Mouse (Mus musculus) kidney, embryonic 15.5 days (tissue): ENCODE data around the gene Hoxc11. TPM values are rescaled to one million over a fixed set of nuclear protein-coding genes. Genes with fewer than 3 reads are reported as not detected.

Experiments used
- ATAC-seq: fragments of 200-750 bp; cut with Nextera tagmentation; replicated peaks from 2 replicates; pipeline ENCODE4 v1.8.0; 2017; ENCODE audit warnings: moderate TSS enrichment; ENCODE audit not compliant: low FRiP score
- H3K27ac ChIP-seq: fragments of 300-500 bp; sonication (generic); 2 replicates; pipeline ENCODE4 v1.5.1; 2015; ENCODE audit warnings: mild to moderate bottlenecking, inconsistent platforms
- H3K27me3 ChIP-seq: fragments of 300-500 bp; sonication (generic); 2 replicates; pipeline ENCODE4 v1.6.1; 2015; ENCODE audit warnings: inconsistent platforms
- H3K36me3 ChIP-seq: fragments of 300-500 bp; sonication (generic); 2 replicates; pipeline ENCODE4 v1.6.1; 2015; ENCODE audit warnings: inconsistent platforms
- H3K4me1 ChIP-seq: fragments of 300-500 bp; sonication (generic); 2 replicates; pipeline ENCODE4 v1.6.1; 2015; ENCODE audit warnings: inconsistent platforms
- H3K4me2 ChIP-seq: fragments of 300-500 bp; sonication (generic); 2 replicates; pipeline ENCODE4 v1.6.1; 2015; ENCODE audit warnings: moderate library complexity, mild to moderate bottlenecking, inconsistent platforms
- H3K4me3 ChIP-seq: fragments of 300-500 bp; sonication (generic); replicated peaks from 2 replicates; pipeline ENCODE4 v1.5.1; 2015; ENCODE audit warnings: mild to moderate bottlenecking, inconsistent platforms
- H3K9ac ChIP-seq: fragments of 300-500 bp; sonication (generic); 2 replicates; pipeline ENCODE4 v1.6.1; 2015; ENCODE audit warnings: mild to moderate bottlenecking, inconsistent platforms
- H3K9me3 ChIP-seq: fragments of 300-500 bp; sonication (generic); replicated peaks from 2 replicates; pipeline ENCODE4 v1.6.1; 2016; ENCODE audit warnings: inconsistent platforms
- WGBS: fragments of 180-500 bp; shearing (Covaris S2); methylation state at CpG from one replicate; pipeline ENCODE4 v1.1.7; 2015; ENCODE audit warnings: mixed read lengths; 5-methylcytosine and 5-hydroxymethylcytosine counted together
- polyA plus RNA-seq: library from polyadenylated mRNA; unstranded; fragments of >200 nt; fragmentation: Nextera tagmentation; extraction: Ambion mirVana; gene quantifications from 2 replicates; pipeline ENCODE4 v1.2.1, GENCODE M21; 2015

Gene Hoxc11
- polyA plus RNA-seq, 1 experiment from 2014 or later = 1.7 TPM

DNA sequence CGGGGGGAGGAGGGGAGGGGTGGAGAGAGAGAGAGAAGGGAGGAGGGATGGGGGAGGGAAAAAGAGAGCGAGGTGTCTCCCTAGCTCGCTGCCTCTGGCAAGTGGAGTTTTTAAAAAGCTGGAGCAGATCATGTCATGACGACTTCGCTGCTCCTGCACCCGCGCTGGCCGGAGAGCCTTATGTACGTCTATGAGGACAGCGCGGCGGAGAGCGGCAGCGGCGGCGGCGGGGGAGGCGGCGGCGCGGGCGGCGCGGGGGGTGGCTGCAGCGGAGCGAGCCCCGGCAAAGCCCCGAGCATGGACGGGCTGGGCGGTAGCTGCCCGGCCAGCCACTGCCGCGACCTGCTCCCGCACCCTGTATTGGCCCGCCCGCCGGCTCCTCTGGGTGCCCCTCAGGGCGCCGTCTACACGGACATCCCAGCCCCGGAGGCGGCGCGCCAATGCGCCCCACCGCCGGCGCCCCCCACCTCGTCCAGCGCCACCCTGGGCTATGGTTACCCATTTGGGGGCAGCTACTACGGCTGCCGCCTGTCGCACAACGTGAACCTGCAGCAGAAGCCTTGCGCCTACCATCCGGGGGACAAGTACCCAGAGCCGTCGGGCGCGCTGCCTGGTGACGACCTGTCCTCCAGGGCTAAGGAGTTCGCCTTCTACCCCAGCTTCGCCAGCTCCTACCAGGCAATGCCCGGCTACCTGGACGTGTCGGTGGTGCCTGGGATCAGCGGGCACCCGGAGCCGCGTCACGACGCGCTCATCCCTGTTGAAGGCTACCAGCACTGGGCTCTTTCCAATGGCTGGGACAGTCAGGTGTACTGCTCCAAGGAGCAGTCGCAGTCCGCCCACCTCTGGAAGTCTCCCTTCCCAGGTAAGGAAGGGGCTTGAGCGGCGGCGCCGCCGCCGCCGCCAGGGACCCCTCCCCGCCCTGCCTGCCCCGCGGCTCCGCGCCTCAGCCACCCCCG, 32.9 kb upstream of the Hoxc11 start, which contains the start of gene Hoxc13:
Gene Hoxc13, plus strand, starts transcription at position 51 of the 959 bp plus-strand sequence.
- H3K4me1 ChIP-seq = peaks cover 22% of the 10 kb centered on the region

DNA sequence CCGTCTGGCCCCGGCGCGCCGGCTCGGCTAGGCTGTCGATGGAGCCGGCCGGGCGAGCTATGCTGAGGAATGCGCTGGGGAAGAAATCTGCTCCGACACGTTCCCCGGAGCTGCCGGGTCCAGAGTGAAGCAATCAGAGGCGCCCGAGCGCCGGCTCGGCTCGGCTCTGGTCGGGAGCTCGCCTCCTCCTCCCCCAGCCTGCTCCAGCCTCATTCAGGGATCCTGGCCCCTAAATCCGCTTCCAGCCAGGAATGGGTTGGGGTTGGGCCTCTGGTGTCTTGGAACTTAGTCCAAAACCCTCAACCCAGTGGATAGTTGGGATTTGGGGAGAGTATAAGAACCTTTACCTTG, 32.2 kb upstream of the Hoxc11 start:
- Histone ChIP-seq H3K9ac (no peak overlapping the region), H3K9me3 (no peaks in the 10 kb centered on the region), H3K4me3 (peak overlapping the region; percentile 26), H3K27ac (no peak overlapping the region), H3K27me3 (peaks cover 99% of the 10 kb centered on the region), H3K4me2 (0 out of 2 replicates have a peak overlapping the region, but pooled peaks have one; percentile 51), H3K4me1 (peaks cover 22% of the 10 kb centered on the region), H3K36me3 (no peaks in the 10 kb centered on the region)
- under 1% methylated on average over 24 of the region's 24 CpGs for WGBS
- peak; percentile 54 for ATAC-seq

More for the DNA sequence above, 32.9 kb upstream of the Hoxc11 start, which contains the start of gene Hoxc13:
- Histone ChIP-seq H3K4me2 (peak within 1 kb of the TSS; percentile 51), H3K4me3 (peak within 1 kb of the TSS; percentile 26), H3K36me3 (no peaks in the 10 kb centered on the region), H3K27ac (no peak within 1 kb of the TSS), H3K27me3 (peaks cover 99% of the 10 kb centered on the region), H3K9ac (no peak within 1 kb of the TSS), H3K9me3 (no peaks in the 10 kb centered on the region)
- ATAC-seq = peak; percentile 68
- WGBS = under 1% methylated on average over 74 of the region's 88 CpGs

DNA sequence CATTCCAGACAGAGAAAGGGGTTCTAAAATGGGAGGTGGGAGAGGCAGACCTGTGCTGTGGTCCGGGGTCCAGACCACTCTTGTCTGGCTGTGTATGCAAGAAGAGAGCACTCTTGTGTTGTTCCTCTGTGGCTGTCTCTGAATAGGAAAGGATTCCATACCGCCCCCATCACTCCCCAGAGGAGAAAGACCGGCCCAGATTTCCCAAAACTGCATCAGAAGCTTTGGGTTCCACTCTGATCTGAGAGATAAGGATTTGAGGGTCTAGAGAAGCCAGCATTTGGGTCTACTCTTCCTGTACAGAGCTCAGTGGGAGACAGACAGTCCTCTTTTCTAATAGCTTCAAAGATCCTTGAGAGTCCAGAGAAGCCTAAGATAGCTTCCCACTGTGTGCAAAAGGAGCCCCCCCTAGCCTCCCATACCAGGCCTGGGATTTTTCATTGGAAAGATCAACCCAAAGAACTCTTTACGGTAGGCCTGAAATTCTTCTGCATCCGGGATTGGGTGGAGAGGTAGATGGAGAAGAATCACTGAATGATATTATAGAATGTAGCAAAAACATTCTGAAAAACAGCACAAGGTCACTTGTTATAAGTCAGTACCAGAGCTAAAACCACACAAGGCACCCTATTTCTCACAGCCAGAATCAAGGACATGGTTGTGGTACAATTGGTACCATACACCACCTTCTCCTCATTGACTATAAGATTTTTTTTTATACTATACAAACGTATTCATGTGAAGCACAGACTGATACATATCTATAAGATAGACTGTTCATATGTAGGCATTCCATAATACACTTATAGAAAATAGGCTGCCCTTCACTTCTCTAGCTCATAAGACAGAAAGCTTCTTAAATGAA, 31.4 kb upstream of the Hoxc11 start:
- WGBS = 15% methylated on average over 6 of the region's 6 CpGs
- H3K27me3 ChIP-seq = peaks cover 99% of the 10 kb centered on the region
- no peak overlapping the region for H3K27ac ChIP-seq
- no peak overlapping the region for H3K9ac ChIP-seq
- no peak for ATAC-seq
- H3K36me3 ChIP-seq = no peaks in the 10 kb centered on the region
- H3K4me1 ChIP-seq = peaks cover 22% of the 10 kb centered on the region
- H3K4me3 ChIP-seq = no peak overlapping the region
- H3K9me3 ChIP-seq = no peaks in the 10 kb centered on the region
- no peak overlapping the region for H3K4me2 ChIP-seq

GRCm38 (mm10) chr15:102927032-102927645, 27.1 kb upstream of the Hoxc11 start:
- WGBS = 1% methylated on average over 40 of the region's 40 CpGs

DNA sequence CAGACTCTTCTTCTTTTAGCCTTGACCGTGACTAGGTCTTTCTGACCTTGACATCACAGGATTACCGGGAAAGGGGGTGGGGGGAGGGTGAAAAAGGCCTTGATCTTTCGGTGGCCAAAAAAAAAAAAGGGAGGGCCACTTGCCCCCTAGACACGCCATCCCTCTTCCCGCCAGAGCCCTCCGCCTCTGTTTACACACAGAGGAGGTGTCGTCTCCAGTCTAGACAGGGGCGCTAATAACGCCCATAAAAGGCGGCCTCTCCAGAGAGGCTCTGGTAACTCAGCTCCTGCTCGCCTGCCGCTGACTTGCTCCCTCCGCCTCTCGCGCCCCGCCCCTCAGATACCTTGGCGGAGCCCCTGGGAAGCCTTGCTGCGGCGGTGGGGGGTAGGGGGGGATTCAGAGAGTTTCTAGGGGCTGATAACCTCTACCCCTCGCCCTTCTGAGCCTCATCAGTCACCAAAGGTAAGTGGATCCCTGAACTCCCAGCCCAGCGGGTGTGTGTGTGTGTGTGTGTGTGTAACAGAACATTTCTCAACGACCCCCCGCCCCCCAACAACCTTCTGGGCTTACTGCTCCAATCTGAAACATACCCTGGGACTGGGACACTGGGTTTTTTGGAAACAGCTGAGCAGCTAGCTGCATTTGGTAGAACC, 22.4 kb upstream of the Hoxc11 start:
- Histone ChIP-seq H3K27ac (no peak overlapping the region), H3K27me3 (peaks cover 100% of the 10 kb centered on the region), H3K4me3 (no peak overlapping the region), H3K4me1 (peaks cover 16% of the 10 kb centered on the region), H3K36me3 (no peaks in the 10 kb centered on the region), H3K9ac (no peak overlapping the region), H3K4me2 (no peak overlapping the region), H3K9me3 (no peaks in the 10 kb centered on the region)
- ATAC-seq = no peak
- WGBS = 2% methylated on average over 23 of the region's 23 CpGs

More at GRCm38 (mm10) chr15:102927032-102927645, 27.1 kb upstream of the Hoxc11 start:
- no peak for ATAC-seq
- Histone ChIP-seq H3K9ac (no peak overlapping the region), H3K36me3 (no peaks in the 10 kb centered on the region), H3K4me2 (no peak overlapping the region), H3K27ac (no peak overlapping the region), H3K27me3 (peaks cover 99% of the 10 kb centered on the region), H3K9me3 (no peaks in the 10 kb centered on the region), H3K4me3 (no peak overlapping the region), H3K4me1 (peaks cover 6% of the 10 kb centered on the region; the same call in 1 of the 2 replicates)

GRCm38 (mm10) chr15:102934438-102934837, 19.8 kb upstream of the Hoxc11 start:
- 3% methylated on average over 12 of the region's 12 CpGs for WGBS

DNA sequence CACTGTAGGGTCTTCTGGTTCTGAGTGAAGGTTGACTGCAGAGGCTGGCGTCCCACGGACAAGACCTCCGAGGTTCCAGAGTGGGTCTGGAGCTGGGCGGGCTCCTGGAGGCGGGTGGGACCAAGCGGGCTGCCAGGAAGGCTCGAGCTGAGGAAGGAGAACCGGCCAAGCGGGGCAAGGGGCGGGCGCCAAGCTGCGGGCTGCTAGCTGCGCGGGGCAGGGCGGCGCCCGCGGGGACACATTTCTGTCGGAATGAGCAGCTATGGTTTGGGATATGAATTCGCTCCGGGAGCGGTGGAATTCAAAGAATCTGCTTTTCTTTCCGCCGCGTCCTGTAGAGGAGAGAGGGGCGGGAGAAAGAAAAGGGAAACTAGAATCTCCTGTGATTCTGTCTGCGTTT, 19.3 kb upstream of the Hoxc11 start:
- Histone ChIP-seq H3K4me2 (peak overlapping the region; percentile 27), H3K4me3 (0 out of 2 replicates have a peak overlapping the region, but pooled peaks have one; percentile 18)
- no peak for ATAC-seq

More at GRCm38 (mm10) chr15:102934438-102934837, 19.8 kb upstream of the Hoxc11 start:
- H3K27ac ChIP-seq = no peak overlapping the region
- no peak for ATAC-seq
- H3K27me3 ChIP-seq = peaks cover 100% of the 10 kb centered on the region
- H3K4me1 ChIP-seq = peaks cover 24% of the 10 kb centered on the region
- no peak overlapping the region; the same call in 1 of the 2 replicates for H3K4me2 ChIP-seq
- no peaks in the 10 kb centered on the region for H3K9me3 ChIP-seq
- H3K4me3 ChIP-seq = no peak overlapping the region
- H3K36me3 ChIP-seq = no peaks in the 10 kb centered on the region
- H3K9ac ChIP-seq = no peak overlapping the region

GRCm38 (mm10) chr15:102936279-102936972, 17.8 kb upstream of the Hoxc11 start, which contains the start of gene Hoxc12:
TSS of gene Hoxc12 (plus strand) at chr15:102936757.
- H3K27ac ChIP-seq = no peak within 1 kb of the TSS
- H3K9ac ChIP-seq = no peak within 1 kb of the TSS
- no peak within 1 kb of the TSS for H3K4me3 ChIP-seq
- H3K4me1 ChIP-seq = peaks cover 28% of the 10 kb centered on the region
- H3K9me3 ChIP-seq = no peaks in the 10 kb centered on the region
- ATAC-seq = no peak
- WGBS = under 1% methylated on average over 31 of the region's 31 CpGs
- peaks cover 100% of the 10 kb centered on the region for H3K27me3 ChIP-seq
- 0 out of 2 replicates have a peak within 1 kb of the TSS, but pooled peaks have one; percentile 17 for H3K4me2 ChIP-seq
- no peaks in the 10 kb centered on the region for H3K36me3 ChIP-seq

More for the DNA sequence above, 19.3 kb upstream of the Hoxc11 start:
- Histone ChIP-seq H3K27ac (no peak overlapping the region), H3K27me3 (peaks cover 100% of the 10 kb centered on the region), H3K9me3 (no peaks in the 10 kb centered on the region), H3K9ac (no peak overlapping the region), H3K36me3 (no peaks in the 10 kb centered on the region), H3K4me1 (peaks cover 29% of the 10 kb centered on the region)
- WGBS = under 1% methylated on average over 27 of the region's 27 CpGs

DNA sequence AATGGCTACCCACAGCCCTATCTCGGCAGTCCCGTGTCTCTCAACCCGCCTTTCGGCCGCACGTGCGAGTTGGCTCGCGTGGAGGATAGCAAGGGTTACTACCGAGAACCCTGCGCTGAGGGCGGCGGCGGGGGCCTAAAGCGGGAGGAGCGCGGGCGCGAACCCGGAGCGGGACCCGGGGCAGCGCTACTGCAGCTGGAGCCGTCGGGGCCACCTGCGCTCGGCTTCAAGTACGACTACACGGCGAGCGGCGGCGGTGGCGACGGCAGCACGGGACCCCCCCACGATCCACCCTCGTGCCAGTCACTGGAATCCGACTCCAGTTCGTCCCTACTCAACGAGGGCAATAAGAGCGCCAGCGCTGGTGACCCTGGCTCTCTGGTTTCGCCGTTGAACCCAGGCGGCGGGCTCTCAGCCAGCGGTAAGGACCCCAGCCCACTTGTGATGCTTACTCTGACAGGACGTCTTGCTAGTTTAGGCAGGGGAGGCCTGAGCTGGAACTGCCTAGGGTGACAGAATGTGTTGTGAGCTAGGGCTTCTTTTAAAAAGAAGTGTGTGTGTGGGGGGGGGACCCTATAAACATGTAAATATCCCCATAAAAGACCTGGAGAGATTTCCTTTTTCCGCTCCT, 17.1 kb upstream of the Hoxc11 start:
- Histone ChIP-seq H3K36me3 (no peaks in the 10 kb centered on the region), H3K4me2 (0 out of 2 replicates have a peak overlapping the region, but pooled peaks have one; percentile 17), H3K9ac (no peak overlapping the region), H3K4me3 (no peak overlapping the region), H3K27me3 (peaks cover 100% of the 10 kb centered on the region), H3K27ac (no peak overlapping the region), H3K4me1 (peaks cover 22% of the 10 kb centered on the region), H3K9me3 (no peaks in the 10 kb centered on the region)
- 1% methylated on average over 50 of the region's 50 CpGs for WGBS
- no peak for ATAC-seq
